Mouse (Mus musculus) heart, adult 2 months (tissue): ENCODE results near the gene Utp11.

Experiments used
- CTCF ChIP-seq: fragments of 200-600 bp; IDR thresholded peaks from 2 replicates; pipeline ENCODE4 v1.8.1; 2022; ENCODE audit warnings: antibody characterized with exemption, mild to moderate bottlenecking, moderate library complexity
- POLR2A ChIP-seq: fragments of 200-500 bp; IDR thresholded peaks from 2 replicates; pipeline ENCODE4 v1.6.1; 2011; ENCODE audit warnings: mild to moderate bottlenecking, low read depth, low read length, control low read depth; ENCODE audit not compliant: insufficient read depth

DNA sequence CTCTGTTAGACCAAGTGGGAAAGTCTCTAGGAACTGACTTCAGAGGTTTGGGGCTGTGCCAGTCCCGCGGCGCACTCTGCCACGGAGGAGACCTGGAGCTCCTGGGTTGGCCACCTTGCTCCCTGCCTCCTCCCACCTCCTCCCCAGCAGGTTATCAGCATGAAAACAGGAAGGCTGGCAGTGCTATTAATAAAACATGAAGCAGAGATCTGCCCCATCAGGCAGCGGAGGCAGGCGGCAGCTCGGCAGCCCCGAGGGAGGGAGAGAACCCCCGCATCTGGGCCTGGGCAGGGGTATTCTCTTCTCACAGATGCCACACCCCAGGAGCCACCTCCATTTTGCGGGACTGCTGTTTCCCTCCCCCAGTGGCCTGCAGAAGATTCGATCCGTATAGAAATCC, 53.7 kb downstream of the Utp11 start:
- TF ChIP-seq POLR2A: no peak
- TF ChIP-seq CTCF: no peak
